Mouse (Mus musculus): ENCODE measurements at regions not wholly inside any gene's neighbourhood (a gene's known extent, or its start where the extent isn't known, plus 50 kb on each side); places are given as distances from the start of the nearest gene placed in this dataset.
"Not testable (repeated sequence)": the region's sequence is repeated elsewhere in the genome, so short reads cannot be mapped to it uniquely, and the experiment has no call there.

DNA sequence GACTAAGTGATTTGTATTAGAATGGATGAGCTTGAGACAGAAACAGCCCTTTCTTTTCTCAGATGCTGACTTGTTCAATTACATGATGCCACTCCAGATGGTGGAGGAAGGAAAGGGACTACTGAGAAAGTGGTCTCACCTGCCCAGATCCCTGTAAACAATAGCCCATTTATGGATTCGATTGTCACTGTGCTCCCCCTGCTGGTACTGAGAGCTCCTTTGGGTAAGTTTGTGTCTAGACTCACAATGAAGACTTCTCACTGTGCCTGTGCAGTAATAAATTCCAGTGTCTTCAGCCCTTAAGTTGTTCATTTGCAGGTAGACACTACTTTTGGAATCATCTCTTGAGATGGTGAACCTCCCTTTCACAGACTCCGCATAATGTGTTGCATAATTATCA, 847.7 kb downstream of the Adam6a start:
- ATAC-seq (no peak), DNase-seq (no peak)
- Histone ChIP-seq H3K27me3 (ENCODE audit: insufficient read depth, low read length) (no peaks in the 10 kb centered on the region), H3K36me3 (replicated peaks; ENCODE audit: insufficient read depth, low read length) (no peaks in the 10 kb centered on the region), H3K27ac (ENCODE audit: low read depth) (no peak overlapping the region), H3K4me1 (ENCODE audit: insufficient read depth) (no peaks in the 10 kb centered on the region), H3K4me2 (ENCODE audit: low read depth, low read length) (no peak overlapping the region), H3K4me3 (ENCODE audit: low read depth, low read length) (no peak overlapping the region), H3K9ac (replicated peaks) (no peak overlapping the region), H3K9me3 (ENCODE audit: low read length) (no peaks in the 10 kb centered on the region)
- TF ChIP-seq CTCF (IDR thresholded peaks at IDR 0.05; ENCODE audit: low read depth) (0 out of 2 replicates have a peak, but pooled peaks have one; percentile 11), EP300 (IDR thresholded peaks at IDR 0.05; ENCODE audit: low read depth) (no peak)
- 70% methylated on average over 2 of the region's 2 CpGs for WGBS (ENCODE audit: insufficient replicate concordance)

DNA sequence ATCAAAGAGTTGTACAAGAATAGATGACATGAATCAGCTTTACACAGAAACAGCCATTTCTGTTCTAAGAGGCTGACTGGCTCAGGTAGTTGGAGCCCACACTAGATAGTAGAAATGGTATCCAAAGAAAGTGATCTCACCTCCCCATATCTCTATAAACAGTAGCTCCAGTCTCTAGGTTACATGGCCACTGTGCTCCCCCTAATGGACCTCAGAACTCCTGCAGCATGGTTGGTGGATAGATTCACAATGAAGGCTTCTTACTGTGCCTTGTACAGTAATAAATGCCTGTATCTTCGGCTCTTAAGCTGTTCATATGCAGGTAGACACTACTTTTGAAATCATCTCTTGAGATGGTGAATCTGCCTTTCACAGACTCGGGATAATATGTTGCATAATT, 862.5 kb downstream of the Adam6a start:
- H3K9me3 ChIP-seq (ENCODE audit: low read length), result no peaks in the 10 kb centered on the region
- DNase-seq, result no peak
- no peak overlapping the region for H3K27ac ChIP-seq (ENCODE audit: low read depth)
- H3K27me3 ChIP-seq (ENCODE audit: insufficient read depth, low read length), result no peaks in the 10 kb centered on the region
- no peak overlapping the region for H3K4me3 ChIP-seq (ENCODE audit: low read depth, low read length)
- WGBS (ENCODE audit: insufficient replicate concordance), result 36% methylated on average over 2 of the region's 2 CpGs
- no peak overlapping the region for H3K4me2 ChIP-seq (ENCODE audit: low read depth, low read length)
- TF ChIP-seq EP300 (IDR thresholded peaks at IDR 0.05; ENCODE audit: low read depth) (no peak), CTCF (IDR thresholded peaks at IDR 0.05; ENCODE audit: low read depth) (no peak)
- no peak for ATAC-seq
- H3K36me3 ChIP-seq (replicated peaks; ENCODE audit: insufficient read depth, low read length), result no peaks in the 10 kb centered on the region
- no peaks in the 10 kb centered on the region for H3K4me1 ChIP-seq (ENCODE audit: insufficient read depth)
- H3K9ac ChIP-seq (replicated peaks), result no peak overlapping the region

DNA sequence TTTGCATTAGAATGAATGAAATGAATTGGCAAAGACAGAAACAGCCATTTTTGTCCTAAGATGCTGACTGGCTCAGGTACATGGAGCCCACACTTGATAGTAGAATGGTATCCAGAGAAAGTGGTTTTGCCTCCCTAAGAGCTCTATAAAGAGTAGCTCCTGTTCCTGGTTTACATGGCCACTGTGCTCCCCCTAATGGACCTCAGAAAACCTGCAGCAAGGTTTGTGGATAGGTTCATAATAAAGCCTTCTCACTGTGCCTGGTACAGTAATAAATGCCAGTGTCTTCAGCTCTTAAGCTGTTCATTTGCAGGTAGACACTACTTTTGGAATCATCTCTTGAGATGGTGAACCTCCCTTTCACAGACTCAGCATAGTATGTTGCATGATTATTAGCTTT, 890.8 kb downstream of the Adam6a start:
- no peak for DNase-seq
- no peaks in the 10 kb centered on the region for H3K27me3 ChIP-seq (ENCODE audit: insufficient read depth, low read length)

DNA sequence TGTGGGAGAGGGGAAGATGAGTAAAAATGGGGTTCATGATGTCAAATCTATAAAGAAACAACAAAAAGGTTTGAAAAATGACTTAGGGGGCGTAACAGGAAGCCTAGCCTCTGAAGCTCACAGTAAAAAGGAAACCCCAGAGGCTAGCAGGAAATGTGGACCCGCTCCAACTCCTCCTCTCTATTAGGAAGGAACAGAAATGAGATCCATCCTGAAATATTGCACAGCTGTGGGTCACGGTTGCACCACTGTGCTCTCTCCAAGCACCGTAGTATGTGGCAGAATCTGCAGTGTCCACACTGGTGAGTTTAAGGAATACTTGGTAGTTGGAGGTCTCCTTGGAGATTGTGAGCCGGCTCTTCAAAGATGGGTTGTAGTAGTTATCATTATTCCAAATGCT, 918.3 kb downstream of the Adam6a start:
- no peak overlapping the region for H3K4me2 ChIP-seq (ENCODE audit: low read depth, low read length)
- WGBS (ENCODE audit: insufficient replicate concordance), result 61% methylated on average over 5 of the region's 5 CpGs
- no peak for TF ChIP-seq CTCF (IDR thresholded peaks at IDR 0.05; ENCODE audit: low read depth)
- no peak for TF ChIP-seq EP300 (IDR thresholded peaks at IDR 0.05; ENCODE audit: low read depth)
- no peaks in the 10 kb centered on the region for H3K4me1 ChIP-seq (ENCODE audit: insufficient read depth)
- no peak overlapping the region for H3K9ac ChIP-seq (replicated peaks)
- no peaks in the 10 kb centered on the region for H3K27me3 ChIP-seq (ENCODE audit: insufficient read depth, low read length)
- H3K9me3 ChIP-seq (ENCODE audit: low read length), result 0 out of 2 replicates have a peak, but pooled peaks cover 5% of the 10 kb centered on the region
- H3K4me3 ChIP-seq (ENCODE audit: low read depth, low read length), result no peak overlapping the region
- DNase-seq (no peak), ATAC-seq (no peak)
- H3K36me3 ChIP-seq (replicated peaks; ENCODE audit: insufficient read depth, low read length), result no peaks in the 10 kb centered on the region
- no peak overlapping the region for H3K27ac ChIP-seq (ENCODE audit: low read depth)

More for the DNA sequence above, 890.8 kb downstream of the Adam6a start:
- H3K9me3 ChIP-seq (ENCODE audit: low read length), result no peaks in the 10 kb centered on the region
- TF ChIP-seq CTCF (IDR thresholded peaks at IDR 0.05; ENCODE audit: low read depth), result no peak
- TF ChIP-seq EP300 (IDR thresholded peaks at IDR 0.05; ENCODE audit: low read depth), result no peak
- no peak for ATAC-seq
- no peak overlapping the region for H3K4me3 ChIP-seq (ENCODE audit: low read depth, low read length)
- H3K36me3 ChIP-seq (replicated peaks; ENCODE audit: insufficient read depth, low read length), result no peaks in the 10 kb centered on the region
- no peak overlapping the region for H3K27ac ChIP-seq (ENCODE audit: low read depth)
- H3K4me1 ChIP-seq (ENCODE audit: insufficient read depth), result no peaks in the 10 kb centered on the region
- no peak overlapping the region for H3K9ac ChIP-seq (replicated peaks)
- H3K4me2 ChIP-seq (ENCODE audit: low read depth, low read length), result no peak overlapping the region

DNA sequence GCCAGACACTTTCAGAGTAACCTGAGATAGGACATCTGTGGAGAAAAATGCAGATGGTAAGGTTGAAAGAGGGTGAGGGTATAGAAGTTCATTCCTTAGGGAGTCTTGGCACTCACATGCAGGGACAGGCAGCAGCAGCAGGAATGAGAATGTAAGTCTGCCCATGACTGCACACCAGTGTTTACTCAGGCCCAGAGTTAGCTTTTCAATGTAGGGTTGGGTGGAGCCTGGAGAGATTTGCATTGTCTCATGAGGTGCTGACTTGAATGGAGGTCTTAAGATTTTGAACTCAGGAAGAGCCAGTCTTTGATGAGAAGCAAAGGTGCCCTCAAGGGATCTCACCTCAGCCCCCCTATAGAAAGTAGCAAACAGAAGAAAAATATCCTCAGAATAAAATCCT, 918.9 kb downstream of the Adam6a start:
- H3K4me1 ChIP-seq (ENCODE audit: insufficient read depth), result no peaks in the 10 kb centered on the region
- no peak for TF ChIP-seq CTCF (IDR thresholded peaks at IDR 0.05; ENCODE audit: low read depth)
- TF ChIP-seq EP300 (IDR thresholded peaks at IDR 0.05; ENCODE audit: low read depth), result no peak
- no peak for ATAC-seq
- no peak for DNase-seq
- no peak overlapping the region for H3K4me2 ChIP-seq (ENCODE audit: low read depth, low read length)
- no peaks in the 10 kb centered on the region for H3K36me3 ChIP-seq (replicated peaks; ENCODE audit: insufficient read depth, low read length)
- no peak overlapping the region for H3K4me3 ChIP-seq (ENCODE audit: low read depth, low read length)
- no peaks in the 10 kb centered on the region for H3K27me3 ChIP-seq (ENCODE audit: insufficient read depth, low read length)
- H3K9ac ChIP-seq (replicated peaks), result no peak overlapping the region
- no peak overlapping the region for H3K27ac ChIP-seq (ENCODE audit: low read depth)
- 0 out of 2 replicates have a peak, but pooled peaks cover 5% of the 10 kb centered on the region for H3K9me3 ChIP-seq (ENCODE audit: low read length)

DNA sequence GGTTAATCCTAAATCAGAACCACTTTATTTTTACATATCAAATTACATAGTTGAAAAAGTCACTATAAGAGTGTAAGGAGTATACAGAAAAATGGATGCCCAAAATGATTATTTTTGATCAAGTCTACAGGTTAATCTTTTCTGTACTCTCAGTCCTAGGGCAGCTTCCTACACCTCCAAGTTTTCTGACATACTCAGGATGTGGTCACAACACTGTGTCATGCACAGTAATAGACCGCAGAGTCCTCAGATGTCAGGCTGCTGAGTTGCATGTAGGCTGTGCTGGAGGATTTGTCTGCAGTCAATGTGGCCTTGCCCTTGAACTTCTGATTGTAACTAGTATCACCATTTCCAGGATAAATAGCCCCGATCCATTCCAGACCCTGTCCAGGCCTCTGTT, 925.1 kb downstream of the Adam6a start:
- no peak overlapping the region for H3K4me3 ChIP-seq (ENCODE audit: low read depth, low read length)
- WGBS (ENCODE audit: insufficient replicate concordance), result 76% methylated on average over 2 of the region's 2 CpGs
- no peak overlapping the region for H3K4me2 ChIP-seq (ENCODE audit: low read depth, low read length)
- no peaks in the 10 kb centered on the region for H3K9me3 ChIP-seq (ENCODE audit: low read length)
- ATAC-seq, result no peak
- no peak overlapping the region for H3K27ac ChIP-seq (ENCODE audit: low read depth)
- no peaks in the 10 kb centered on the region for H3K36me3 ChIP-seq (replicated peaks; ENCODE audit: insufficient read depth, low read length)
- TF ChIP-seq EP300 (IDR thresholded peaks at IDR 0.05; ENCODE audit: low read depth), result no peak
- no peak for TF ChIP-seq CTCF (IDR thresholded peaks at IDR 0.05; ENCODE audit: low read depth)
- no peak overlapping the region for H3K9ac ChIP-seq (replicated peaks)
- DNase-seq, result no peak
- no peaks in the 10 kb centered on the region for H3K4me1 ChIP-seq (ENCODE audit: insufficient read depth)
- no peaks in the 10 kb centered on the region for H3K27me3 ChIP-seq (ENCODE audit: insufficient read depth, low read length)

DNA sequence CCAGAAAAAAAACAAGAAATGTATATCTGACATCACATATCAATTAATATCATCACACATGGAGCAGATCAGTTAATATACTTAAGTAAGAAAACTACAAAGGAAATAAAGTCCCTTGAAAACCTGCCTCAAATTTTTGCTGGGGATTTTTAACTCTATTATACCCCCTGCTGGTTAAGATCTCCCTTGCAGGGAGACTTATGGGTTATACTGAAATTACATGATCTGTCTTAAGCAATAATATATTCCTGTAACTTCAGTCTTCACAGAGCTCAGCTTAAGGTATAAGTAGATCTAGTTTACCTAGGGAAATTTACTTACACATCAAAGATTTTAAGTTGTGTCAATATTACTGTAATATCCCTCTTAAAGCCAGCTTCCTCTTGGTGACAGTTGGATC, 929.0 kb downstream of the Adam6a start:
- not testable (repeated sequence) for ATAC-seq; H3K4me3 ChIP-seq (ENCODE audit: low read depth, low read length); H3K4me2 ChIP-seq (ENCODE audit: low read depth, low read length); DNase-seq; H3K27ac ChIP-seq (ENCODE audit: low read depth); H3K36me3 ChIP-seq (replicated peaks; ENCODE audit: insufficient read depth, low read length); H3K9ac ChIP-seq (replicated peaks); H3K9me3 ChIP-seq (ENCODE audit: low read length); H3K4me1 ChIP-seq (ENCODE audit: insufficient read depth); H3K27me3 ChIP-seq (ENCODE audit: insufficient read depth, low read length)
